Mouse (Mus musculus) CH12.LX (cell line): ENCODE results near the gene Olfr374.

Experiments used
- CHD2 ChIP-seq: IDR thresholded peaks from 2 replicates; pipeline ENCODE4 v1.6.1; 2011; ENCODE audit warnings: low read length, improper control_type of control experiment
- CTCF ChIP-seq, 2 experiments: IDR thresholded peaks in 1 of 2; conservative IDR thresholded peaks in 1 of 2; 2 replicates each; pipeline ENCODE4 v1.5.1; 2011 to 2012; ENCODE audit warnings: low read depth in 2 of 2, low read length in 2 of 2, improper control_type of control experiment in 1 of 2, inconsistent platforms in 1 of 2, mild to moderate bottlenecking in 1 of 2, moderate library complexity in 1 of 2
- E2F4 ChIP-seq: IDR thresholded peaks from 2 replicates; pipeline ENCODE4 v1.6.1; 2011; ENCODE audit warnings: low read depth, low read length, improper control_type of control experiment; ENCODE audit not compliant: insufficient replicate concordance
- ELF1 ChIP-seq: IDR thresholded peaks from 2 replicates; pipeline ENCODE4 v1.6.1; 2014; ENCODE audit warnings: low read depth, mild to moderate bottlenecking, inconsistent platforms, low read length, improper control_type of control experiment
- EP300 ChIP-seq: IDR thresholded peaks from 2 replicates; pipeline ENCODE4 v1.6.1; 2011; ENCODE audit warnings: low read length, improper control_type of control experiment
- GABPA ChIP-seq: IDR thresholded peaks from 2 replicates; pipeline ENCODE4 v1.6.1; 2012; ENCODE audit warnings: low read depth, low read length, improper control_type of control experiment, inconsistent platforms; ENCODE audit not compliant: insufficient replicate concordance
- POLR2A ChIP-seq: IDR thresholded peaks from 2 replicates; pipeline ENCODE4 v1.6.1; 2011; ENCODE audit warnings: low read depth, mild to moderate bottlenecking, improper control_type of control experiment, low read length
- POLR2AphosphoS2 ChIP-seq: IDR thresholded peaks from 2 replicates; pipeline ENCODE4 v1.6.1; 2011; ENCODE audit warnings: low read depth, low read length, improper control_type of control experiment
- TBP ChIP-seq: conservative IDR thresholded peaks from 2 replicates; pipeline ENCODE4 v1.6.1; 2011; ENCODE audit warnings: low read depth, low read length, improper control_type of control experiment
- UBTF ChIP-seq: IDR thresholded peaks from 2 replicates; pipeline ENCODE4 v1.6.1; 2012; ENCODE audit warnings: low read depth, mild to moderate bottlenecking, inconsistent platforms, low read length, improper control_type of control experiment, moderate library complexity
- USF1 ChIP-seq: IDR thresholded peaks from 2 replicates; pipeline ENCODE4 v1.6.1; 2014; ENCODE audit warnings: low read depth, mild to moderate bottlenecking, inconsistent platforms, low read length, improper control_type of control experiment
- ZNF384 ChIP-seq: IDR thresholded peaks from 2 replicates; pipeline ENCODE4 v1.6.1; 2012; ENCODE audit warnings: low read depth, low read length, improper control_type of control experiment, inconsistent platforms

DNA sequence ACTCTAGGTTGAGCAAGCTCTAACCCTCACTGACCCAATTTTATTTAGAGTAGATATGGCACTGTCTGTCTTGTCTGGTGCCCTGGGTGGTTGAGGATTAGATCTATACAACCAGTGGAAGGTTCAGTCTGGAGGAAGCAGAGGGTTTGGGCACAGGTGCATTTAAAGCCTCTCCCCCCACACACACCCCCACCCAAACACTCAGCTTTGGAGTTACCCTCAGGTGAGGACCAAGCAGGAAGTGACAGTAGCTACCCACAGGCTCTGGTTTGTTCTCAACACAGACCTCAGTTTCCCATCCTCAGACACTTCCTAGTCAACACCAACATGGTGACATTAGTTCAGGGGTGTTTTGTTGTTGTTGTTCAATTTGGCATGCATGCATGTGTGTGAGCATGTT lies 56.0 kb downstream of the Olfr374 start:
- TF ChIP-seq ZNF384 (no peak), E2F4 (no peak), POLR2A (no peak), CTCF (conservative IDR thresholded peaks at IDR 0.05 in 1 of 2, IDR thresholded peaks at IDR 0.05 in 1 of 2; ENCODE audit: low read depth in 2 of 2, low read length in 2 of 2) (no peak), GABPA (no peak), TBP (no peak), POLR2AphosphoS2 (no peak), CHD2 (no peak), UBTF (no peak), USF1 (no peak), EP300 (no peak), ELF1 (no peak)
